Mouse (Mus musculus) embryonic facial prominence, embryonic 12.5 days (tissue): ENCODE measurements around the gene Slc1a5. TPM values are rescaled to one million over a fixed set of nuclear protein-coding genes. Genes with fewer than 3 reads are reported as not detected.
A peak's percentile ranks its signal among the peaks of the same experiment; 100 is the strongest.

Experiments
- ATAC-seq: fragments of 200-750 bp; cut with Nextera tagmentation; 2 replicates; pipeline ENCODE4 v1.8.0; 2017; ENCODE audit not compliant: insufficient number of reproducible peaks, insufficient read depth, low FRiP score, low TSS enrichment
- H3K27ac ChIP-seq: fragments of 300-500 bp; sonication (generic); 2 replicates; pipeline ENCODE4 v1.5.1; 2016; ENCODE audit warnings: mild to moderate bottlenecking
- H3K27me3 ChIP-seq: fragments of 300-500 bp; sonication (generic); 2 replicates; pipeline ENCODE4 v1.6.1; 2016; ENCODE audit warnings: mild to moderate bottlenecking, moderate library complexity
- H3K36me3 ChIP-seq: fragments of 300-500 bp; sonication (generic); 2 replicates; pipeline ENCODE4 v1.6.1; 2016; ENCODE audit warnings: mild to moderate bottlenecking
- H3K4me1 ChIP-seq: fragments of 300-500 bp; sonication (generic); 2 replicates; pipeline ENCODE4 v1.6.1; 2016
- H3K4me2 ChIP-seq: fragments of 300-500 bp; sonication (generic); replicated peaks from 2 replicates; pipeline ENCODE4 v1.6.1; 2016; ENCODE audit warnings: mild to moderate bottlenecking, moderate library complexity
- H3K4me3 ChIP-seq: fragments of 300-500 bp; sonication (generic); 2 replicates; pipeline ENCODE4 v1.5.1; 2016; ENCODE audit warnings: mild to moderate bottlenecking
- H3K9ac ChIP-seq: fragments of 300-500 bp; sonication (generic); 2 replicates; pipeline ENCODE4 v1.6.1; 2016; ENCODE audit warnings: mild to moderate bottlenecking, moderate library complexity
- H3K9me3 ChIP-seq: fragments of 300-500 bp; sonication (generic); 2 replicates; pipeline ENCODE4 v1.6.1; 2016; ENCODE audit warnings: mild to moderate bottlenecking, moderate library complexity
- WGBS: fragments of 180-500 bp; shearing (Covaris S2); methylation state at CpG from one replicate; pipeline ENCODE4 v1.1.7; 2016; 5-methylcytosine and 5-hydroxymethylcytosine counted together
- polyA plus RNA-seq: library from polyadenylated mRNA; unstranded; fragments of >200 nt; fragmentation: Nextera tagmentation; extraction: Ambion mirVana; gene quantifications from 2 replicates; pipeline ENCODE4 v1.2.1, GENCODE M21; 2016

The Slc1a5 gene
- polyA plus RNA-seq, 1 experiment from 2014 or later = 33.3 TPM

DNA sequence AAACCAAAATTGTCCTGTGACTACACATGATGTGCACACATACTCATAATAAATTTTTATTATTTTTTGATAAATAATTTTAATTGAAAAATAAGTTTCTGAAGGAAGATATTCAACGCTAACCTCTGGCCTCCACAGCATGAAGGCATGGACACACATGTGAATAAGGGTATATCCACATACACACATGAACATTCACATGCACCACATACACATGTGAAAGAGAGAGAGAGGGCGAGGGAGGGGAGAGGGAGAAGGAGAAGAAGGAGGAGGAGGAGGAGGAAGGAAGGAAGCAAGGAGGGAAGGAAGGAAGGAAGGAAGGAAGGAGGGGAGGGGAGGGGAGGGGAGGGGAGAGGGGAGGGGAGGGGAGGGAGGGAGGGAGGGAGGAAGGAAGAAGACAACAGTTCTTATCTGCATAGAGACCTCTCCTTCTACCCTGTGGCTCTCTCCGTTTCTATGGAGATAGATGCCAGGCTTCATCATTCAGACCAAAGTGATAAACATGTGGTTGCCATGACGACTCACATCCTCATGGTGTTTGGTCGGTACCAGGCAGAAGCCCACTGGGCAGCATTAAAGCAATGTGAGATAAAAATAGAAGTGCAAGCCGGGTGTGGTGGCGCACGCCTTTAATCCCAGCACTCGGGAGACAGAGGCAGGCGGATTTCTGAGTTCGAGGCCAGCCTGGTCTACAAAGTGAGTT, 22.1 kb upstream of the Slc1a5 start:
- Histone ChIP-seq H3K9ac (no peak overlapping the region), H3K4me2 (no peak overlapping the region), H3K9me3 (no peaks in the 10 kb centered on the region), H3K36me3 (no peaks in the 10 kb centered on the region), H3K4me1 (peaks cover 16% of the 10 kb centered on the region), H3K27me3 (no peaks in the 10 kb centered on the region), H3K4me3 (no peak overlapping the region), H3K27ac (no peak overlapping the region)
- ATAC-seq = no peak
- WGBS = 78% methylated on average over 10 of the region's 11 CpGs

- 16% methylated on average over 8 of the region's 8 CpGs for WGBS
- ATAC-seq = no peak
- Histone ChIP-seq H3K9me3 (no peaks in the 10 kb centered on the region), H3K9ac (no peak overlapping the region), H3K4me1 (peaks cover 16% of the 10 kb centered on the region), H3K36me3 (no peaks in the 10 kb centered on the region), H3K27me3 (no peaks in the 10 kb centered on the region), H3K4me2 (no peak overlapping the region), H3K27ac (no peak overlapping the region), H3K4me3 (no peak overlapping the region)
Observed at GRCm38 (mm10) chr7:16760292-16760691, 20.8 kb upstream of the Slc1a5 start.

DNA sequence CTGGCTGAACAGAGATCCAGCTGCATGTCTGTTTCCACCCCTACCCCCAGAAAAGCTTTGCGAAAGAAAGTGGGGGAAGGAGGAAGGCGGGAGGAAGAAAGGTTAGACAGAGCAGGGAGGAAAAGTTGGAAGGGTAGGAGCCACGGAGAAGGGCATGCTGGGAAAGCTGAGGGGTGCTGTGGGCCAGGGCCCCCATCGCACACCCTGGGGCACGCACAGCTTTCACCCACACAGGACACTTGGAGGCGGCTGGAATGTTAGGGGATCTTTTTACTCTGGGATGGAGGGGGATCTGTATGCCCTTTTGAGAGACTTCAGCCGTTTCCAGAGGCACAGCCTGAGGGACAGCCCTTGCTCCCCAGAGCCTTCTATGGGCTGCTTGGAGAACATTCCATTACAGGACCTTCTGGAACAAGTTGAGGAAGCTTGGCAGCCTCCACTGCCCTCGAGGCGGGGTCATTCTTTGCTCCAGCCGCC, 20.1 kb upstream of the Slc1a5 start:
- Histone ChIP-seq H3K9me3 (no peaks in the 10 kb centered on the region), H3K4me3 (no peak overlapping the region), H3K27me3 (no peaks in the 10 kb centered on the region), H3K27ac (peak overlapping the region; percentile 54; the same call in 1 of the 2 replicates), H3K4me2 (no peak overlapping the region), H3K36me3 (no peaks in the 10 kb centered on the region), H3K9ac (no peak overlapping the region), H3K4me1 (peaks cover 16% of the 10 kb centered on the region)
- no peak for ATAC-seq
- WGBS = 40% methylated on average over 10 of the region's 10 CpGs

DNA sequence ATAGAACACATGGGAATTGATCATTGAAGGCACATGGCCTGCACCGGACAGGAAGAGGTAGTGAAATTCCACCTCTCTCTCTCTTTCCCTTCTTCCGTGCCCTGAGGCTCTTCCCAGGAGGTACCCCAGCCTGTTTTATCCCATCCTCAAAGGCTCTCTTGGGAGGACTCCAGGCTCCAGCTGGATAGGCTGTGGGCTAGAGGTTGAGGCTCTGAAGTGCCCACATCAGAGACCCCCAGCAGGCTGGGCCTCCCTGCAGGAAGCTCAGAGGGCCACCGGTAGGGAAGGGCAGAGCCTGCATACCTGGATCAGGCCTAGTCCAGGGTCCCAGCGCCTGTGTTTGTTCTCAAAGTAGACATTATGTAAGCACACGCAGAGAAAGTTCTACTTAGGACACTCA, 19.5 kb upstream of the Slc1a5 start:
- H3K4me3 ChIP-seq = no peak overlapping the region
- H3K27ac ChIP-seq = no peak overlapping the region
- H3K4me1 ChIP-seq = peaks cover 21% of the 10 kb centered on the region
- H3K9ac ChIP-seq = no peak overlapping the region
- H3K36me3 ChIP-seq = no peaks in the 10 kb centered on the region
- WGBS = 35% methylated on average over 5 of the region's 5 CpGs
- no peak overlapping the region for H3K4me2 ChIP-seq
- H3K9me3 ChIP-seq = no peaks in the 10 kb centered on the region
- H3K27me3 ChIP-seq = no peaks in the 10 kb centered on the region
- ATAC-seq = no peak

- Histone ChIP-seq H3K4me2 (no peak overlapping the region), H3K36me3 (no peaks in the 10 kb centered on the region), H3K9ac (no peak overlapping the region), H3K4me1 (peaks cover 21% of the 10 kb centered on the region), H3K4me3 (no peak overlapping the region), H3K9me3 (no peaks in the 10 kb centered on the region), H3K27ac (no peak overlapping the region), H3K27me3 (no peaks in the 10 kb centered on the region)
- no peak for ATAC-seq
- WGBS = 84% methylated on average over 7 of the region's 7 CpGs
Observed at GRCm38 (mm10) chr7:16763463-16764218, 17.5 kb upstream of the Slc1a5 start.

- ATAC-seq = no peak
- no peaks in the 10 kb centered on the region for H3K9me3 ChIP-seq
- H3K27ac ChIP-seq = no peak overlapping the region
- peaks cover 9% of the 10 kb centered on the region for H3K4me1 ChIP-seq
- no peaks in the 10 kb centered on the region for H3K36me3 ChIP-seq
- H3K27me3 ChIP-seq = no peaks in the 10 kb centered on the region
- no peak overlapping the region for H3K4me3 ChIP-seq
- H3K9ac ChIP-seq = no peak overlapping the region
- no peak overlapping the region for H3K4me2 ChIP-seq
- WGBS = 45% methylated on average over 2 of the region's 2 CpGs
Observed at GRCm38 (mm10) chr7:16766443-16766842, 14.7 kb upstream of the Slc1a5 start.

DNA sequence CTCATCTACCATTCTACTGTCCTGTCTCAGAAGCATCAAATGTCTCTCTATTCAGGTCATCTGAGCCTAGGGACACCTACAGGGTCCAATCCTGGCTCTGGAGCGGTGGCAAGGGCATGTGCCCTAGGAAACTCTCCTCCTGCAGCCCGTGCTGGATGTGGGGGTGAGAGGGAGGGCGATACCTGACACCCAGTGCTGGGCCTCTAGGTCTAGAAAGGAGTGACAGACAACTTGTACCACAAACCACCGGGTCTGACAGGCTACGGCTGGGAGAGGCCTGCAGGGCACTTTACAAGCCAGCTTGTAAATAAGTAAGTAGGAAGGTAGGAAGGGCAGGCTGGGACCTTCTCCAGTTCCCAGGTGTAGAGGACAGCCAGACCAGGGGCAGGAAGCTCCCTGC, 5.3 kb upstream of the Slc1a5 start:
- ATAC-seq = no peak
- Histone ChIP-seq H3K36me3 (no peaks in the 10 kb centered on the region), H3K4me2 (no peak overlapping the region), H3K27ac (no peak overlapping the region), H3K27me3 (no peaks in the 10 kb centered on the region), H3K4me3 (no peak overlapping the region), H3K9me3 (0 out of 2 replicates have a peak, but pooled peaks cover 4% of the 10 kb centered on the region), H3K4me1 (no peaks in the 10 kb centered on the region), H3K9ac (no peak overlapping the region)
- WGBS = 38% methylated on average over 5 of the region's 5 CpGs

DNA sequence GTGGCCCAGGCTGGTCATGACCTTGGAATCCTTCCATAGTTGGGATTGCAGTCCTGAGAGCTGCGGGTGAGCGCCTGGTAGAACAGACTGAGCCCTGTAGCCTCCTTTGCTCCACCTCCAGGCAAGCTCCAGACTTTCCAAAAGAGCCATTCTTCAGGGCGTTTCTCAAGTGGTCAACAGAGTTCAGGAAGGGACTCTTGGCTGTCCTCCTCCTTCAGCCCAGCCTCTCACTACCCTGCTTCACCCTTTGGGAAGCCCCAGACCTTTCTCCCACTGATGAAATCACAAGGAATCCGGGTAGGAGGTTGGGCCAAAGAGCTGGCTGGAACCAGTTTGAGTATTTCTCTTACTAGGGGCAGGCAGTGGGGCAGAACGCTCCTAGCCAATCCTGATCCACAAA, 1.1 kb upstream of the Slc1a5 start:
- Histone ChIP-seq H3K27me3 (no peaks in the 10 kb centered on the region), H3K4me1 (peaks cover 23% of the 10 kb centered on the region), H3K27ac (no peak overlapping the region), H3K4me2 (no peak overlapping the region), H3K9ac (no peak overlapping the region), H3K36me3 (0 out of 2 replicates have a peak, but pooled peaks cover 4% of the 10 kb centered on the region), H3K4me3 (no peak overlapping the region), H3K9me3 (no peaks in the 10 kb centered on the region)
- WGBS = 76% methylated on average over 5 of the region's 5 CpGs
- no peak for ATAC-seq

DNA sequence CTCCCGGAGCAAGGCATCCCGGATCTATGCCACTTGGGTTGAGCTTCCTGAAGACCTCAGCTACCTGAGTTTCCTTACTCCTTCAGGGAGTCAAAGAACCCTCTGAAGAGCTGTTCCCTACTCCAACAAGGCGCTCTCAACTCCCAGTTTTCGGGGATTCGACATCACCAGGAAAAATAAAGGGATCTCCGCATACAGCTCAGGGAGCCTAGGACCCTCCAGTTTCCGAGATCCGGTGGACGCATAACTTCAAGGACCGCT, 345 bp downstream of the Slc1a5 start:
- Histone ChIP-seq H3K36me3 (0 out of 2 replicates have a peak, but pooled peaks cover 4% of the 10 kb centered on the region), H3K9ac (peak overlapping the region; percentile 75), H3K27me3 (no peaks in the 10 kb centered on the region), H3K27ac (peak overlapping the region; percentile 64; the same call in 1 of the 2 replicates), H3K4me1 (peaks cover 23% of the 10 kb centered on the region), H3K4me3 (peak overlapping the region; percentile 68), H3K9me3 (no peaks in the 10 kb centered on the region), H3K4me2 (peak overlapping the region; percentile 99)
- under 1% methylated on average over 10 of the region's 10 CpGs for WGBS
- ATAC-seq = 0 out of 2 replicates have a peak, but pooled peaks have one; percentile 13

GRCm38 (mm10) chr7:16781816-16782554, 845 bp downstream of the Slc1a5 start:
- Histone ChIP-seq H3K9ac (peak overlapping the region; percentile 75), H3K4me2 (peak overlapping the region; percentile 99), H3K9me3 (no peaks in the 10 kb centered on the region), H3K36me3 (0 out of 2 replicates have a peak, but pooled peaks cover 4% of the 10 kb centered on the region), H3K27ac (0 out of 2 replicates have a peak overlapping the region, but pooled peaks have one; percentile 64), H3K27me3 (no peaks in the 10 kb centered on the region), H3K4me1 (peaks cover 23% of the 10 kb centered on the region), H3K4me3 (peak overlapping the region; percentile 68)
- under 1% methylated on average over 60 of the region's 60 CpGs for WGBS
- no peak for ATAC-seq

DNA sequence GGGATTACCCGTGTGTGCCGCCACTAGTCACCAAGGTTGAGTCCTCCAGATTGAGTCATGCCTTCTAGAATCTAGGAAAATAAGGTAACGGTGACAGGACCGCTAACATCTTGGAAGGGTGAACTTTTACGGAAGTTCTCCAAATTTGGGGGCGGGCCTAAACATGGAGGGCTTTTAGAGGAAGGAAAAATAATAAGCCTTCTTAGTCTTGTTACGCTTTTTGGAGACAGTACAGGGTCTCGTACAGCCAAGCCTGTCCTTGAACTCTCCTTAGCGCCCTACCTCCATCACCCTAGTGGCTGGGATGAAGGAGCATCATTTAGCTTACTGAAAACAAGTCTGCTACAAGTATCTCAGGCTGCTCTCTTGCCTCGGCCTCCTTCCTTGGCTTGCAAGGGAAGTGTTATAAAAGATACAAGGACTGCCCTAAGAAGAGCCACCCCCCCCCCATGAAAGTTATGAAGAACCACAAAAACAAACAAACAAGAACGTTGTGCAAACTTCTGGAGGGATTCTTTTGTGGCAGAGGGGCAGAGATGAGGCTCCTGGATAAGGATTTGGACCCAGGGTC, 1.5 kb downstream of the Slc1a5 start:
- 3% methylated on average over 11 of the region's 11 CpGs for WGBS
- peaks cover 5% of the 10 kb centered on the region; the same call in 1 of the 2 replicates for H3K36me3 ChIP-seq
- peaks cover 23% of the 10 kb centered on the region for H3K4me1 ChIP-seq
- no peaks in the 10 kb centered on the region for H3K27me3 ChIP-seq
- peak overlapping the region; percentile 68 for H3K4me3 ChIP-seq
- H3K27ac ChIP-seq = no peak overlapping the region
- no peaks in the 10 kb centered on the region for H3K9me3 ChIP-seq
- peak overlapping the region; percentile 99 for H3K4me2 ChIP-seq
- peak overlapping the region; percentile 75 for H3K9ac ChIP-seq
- no peak for ATAC-seq
